Mouse (Mus musculus): ENCODE data around the gene Jakmip3. TPM values are rescaled to one million over a fixed set of nuclear protein-coding genes. Genes with fewer than 3 reads are reported as not detected.

The Jakmip3 gene
- polyA plus RNA-seq, 1 experiment from 2014 or later, result 0.15 TPM

- no peaks in the 10 kb centered on the region for H3K36me3 ChIP-seq (ENCODE audit: control insufficient read depth, insufficient read depth, low read length)
- H3K4me3 ChIP-seq (replicated peaks; ENCODE audit: low read length), result no peak overlapping the region
- H3K9ac ChIP-seq (ENCODE audit: low read length), result no peak overlapping the region
- no peaks in the 10 kb centered on the region for H3K4me1 ChIP-seq (ENCODE audit: control insufficient read depth, insufficient read depth, low read length)
- H3K9me3 ChIP-seq (replicated peaks; ENCODE audit: control insufficient read depth, low read length), result no peaks in the 10 kb centered on the region
- H3K27me3 ChIP-seq (ENCODE audit: control insufficient read depth, insufficient read depth, low read length), result no peaks in the 10 kb centered on the region
- no peak overlapping the region for H3K27ac ChIP-seq (ENCODE audit: low read length)
- WGBS, result 86% methylated on average over 5 of the region's 5 CpGs
- ATAC-seq (ENCODE audit: insufficient read depth, low FRiP score), result no peak
- no peak overlapping the region for H3K4me2 ChIP-seq (ENCODE audit: low read depth, low read length)
Measured at GRCm38 (mm10) chr7:138963756-138964155, 23.2 kb downstream of the Jakmip3 start.

- no peaks in the 10 kb centered on the region for H3K36me3 ChIP-seq (ENCODE audit: control insufficient read depth, insufficient read depth, low read length)
- ATAC-seq (ENCODE audit: insufficient read depth, low FRiP score), result no peak
- H3K4me2 ChIP-seq (ENCODE audit: low read depth, low read length), result no peak overlapping the region
- H3K27ac ChIP-seq (ENCODE audit: low read length), result no peak overlapping the region
- no peaks in the 10 kb centered on the region for H3K4me1 ChIP-seq (ENCODE audit: control insufficient read depth, insufficient read depth, low read length)
- no peak overlapping the region for H3K4me3 ChIP-seq (replicated peaks; ENCODE audit: low read length)
- H3K9me3 ChIP-seq (replicated peaks; ENCODE audit: control insufficient read depth, low read length), result no peaks in the 10 kb centered on the region
- no peak overlapping the region for H3K9ac ChIP-seq (ENCODE audit: low read length)
- WGBS, result 54% methylated on average over 13 of the region's 13 CpGs
- no peaks in the 10 kb centered on the region for H3K27me3 ChIP-seq (ENCODE audit: control insufficient read depth, insufficient read depth, low read length)
Measured at GRCm38 (mm10) chr7:138968010-138968620, 27.6 kb downstream of the Jakmip3 start.

GRCm38 (mm10) chr7:138977510-138977909 is 37.0 kb downstream of the Jakmip3 start:
- no peak overlapping the region for H3K27ac ChIP-seq (ENCODE audit: low read length)
- H3K4me1 ChIP-seq (ENCODE audit: control insufficient read depth, insufficient read depth, low read length), result no peaks in the 10 kb centered on the region
- no peaks in the 10 kb centered on the region for H3K27me3 ChIP-seq (ENCODE audit: control insufficient read depth, insufficient read depth, low read length)
- WGBS, result 92% methylated on average over 7 of the region's 7 CpGs
- no peak overlapping the region for H3K4me3 ChIP-seq (replicated peaks; ENCODE audit: low read length)
- no peak for ATAC-seq (ENCODE audit: insufficient read depth, low FRiP score)
- no peaks in the 10 kb centered on the region for H3K36me3 ChIP-seq (ENCODE audit: control insufficient read depth, insufficient read depth, low read length)
- no peak overlapping the region for H3K9ac ChIP-seq (ENCODE audit: low read length)
- no peaks in the 10 kb centered on the region for H3K9me3 ChIP-seq (replicated peaks; ENCODE audit: control insufficient read depth, low read length)
- H3K4me2 ChIP-seq (ENCODE audit: low read depth, low read length), result no peak overlapping the region

GRCm38 (mm10) chr7:138984576-138984975 is 44.0 kb downstream of the Jakmip3 start:
- Histone ChIP-seq H3K27ac (ENCODE audit: low read length) (no peak overlapping the region), H3K4me3 (replicated peaks; ENCODE audit: low read length) (no peak overlapping the region), H3K9me3 (replicated peaks; ENCODE audit: control insufficient read depth, low read length) (no peaks in the 10 kb centered on the region), H3K36me3 (ENCODE audit: control insufficient read depth, insufficient read depth, low read length) (no peaks in the 10 kb centered on the region), H3K4me1 (ENCODE audit: control insufficient read depth, insufficient read depth, low read length) (no peaks in the 10 kb centered on the region), H3K27me3 (ENCODE audit: control insufficient read depth, insufficient read depth, low read length) (no peaks in the 10 kb centered on the region), H3K4me2 (ENCODE audit: low read depth, low read length) (no peak overlapping the region), H3K9ac (ENCODE audit: low read length) (no peak overlapping the region)
- ATAC-seq (ENCODE audit: insufficient read depth, low FRiP score), result no peak
- WGBS, result 85% methylated on average over 6 of the region's 6 CpGs

GRCm38 (mm10) chr7:138989156-138989555 is 48.6 kb downstream of the Jakmip3 start:
- Histone ChIP-seq H3K27ac (ENCODE audit: low read length) (no peak overlapping the region), H3K9ac (ENCODE audit: low read length) (no peak overlapping the region), H3K4me2 (ENCODE audit: low read depth, low read length) (no peak overlapping the region), H3K9me3 (replicated peaks; ENCODE audit: control insufficient read depth, low read length) (no peaks in the 10 kb centered on the region), H3K4me3 (replicated peaks; ENCODE audit: low read length) (no peak overlapping the region), H3K4me1 (ENCODE audit: control insufficient read depth, insufficient read depth, low read length) (no peaks in the 10 kb centered on the region), H3K36me3 (ENCODE audit: control insufficient read depth, insufficient read depth, low read length) (no peaks in the 10 kb centered on the region), H3K27me3 (ENCODE audit: control insufficient read depth, insufficient read depth, low read length) (no peaks in the 10 kb centered on the region)
- 73% methylated on average over 9 of the region's 9 CpGs for WGBS
- no peak for ATAC-seq (ENCODE audit: insufficient read depth, low FRiP score)

GRCm38 (mm10) chr7:139002692-139003091 is 62.2 kb downstream of the Jakmip3 start:
- Histone ChIP-seq H3K36me3 (ENCODE audit: control insufficient read depth, insufficient read depth, low read length) (no peaks in the 10 kb centered on the region), H3K27ac (ENCODE audit: low read length) (no peak overlapping the region), H3K9me3 (replicated peaks; ENCODE audit: control insufficient read depth, low read length) (no peaks in the 10 kb centered on the region), H3K27me3 (ENCODE audit: control insufficient read depth, insufficient read depth, low read length) (no peaks in the 10 kb centered on the region; the same call in 1 of the 2 replicates), H3K9ac (ENCODE audit: low read length) (no peak overlapping the region), H3K4me2 (ENCODE audit: low read depth, low read length) (no peak overlapping the region), H3K4me3 (replicated peaks; ENCODE audit: low read length) (no peak overlapping the region), H3K4me1 (ENCODE audit: control insufficient read depth, insufficient read depth, low read length) (no peaks in the 10 kb centered on the region)
- 89% methylated on average over 9 of the region's 9 CpGs for WGBS
- no peak for ATAC-seq (ENCODE audit: insufficient read depth, low FRiP score)

GRCm38 (mm10) chr7:139003250-139003649 is 62.7 kb downstream of the Jakmip3 start:
- Histone ChIP-seq H3K27me3 (ENCODE audit: control insufficient read depth, insufficient read depth, low read length) (no peaks in the 10 kb centered on the region; the same call in 1 of the 2 replicates), H3K36me3 (ENCODE audit: control insufficient read depth, insufficient read depth, low read length) (no peaks in the 10 kb centered on the region), H3K4me3 (replicated peaks; ENCODE audit: low read length) (no peak overlapping the region), H3K4me1 (ENCODE audit: control insufficient read depth, insufficient read depth, low read length) (no peaks in the 10 kb centered on the region), H3K9me3 (replicated peaks; ENCODE audit: control insufficient read depth, low read length) (no peaks in the 10 kb centered on the region), H3K9ac (ENCODE audit: low read length) (no peak overlapping the region), H3K4me2 (ENCODE audit: low read depth, low read length) (no peak overlapping the region), H3K27ac (ENCODE audit: low read length) (no peak overlapping the region)
- WGBS, result 69% methylated on average over 9 of the region's 9 CpGs
- ATAC-seq (ENCODE audit: insufficient read depth, low FRiP score), result no peak

- H3K36me3 ChIP-seq (ENCODE audit: control insufficient read depth, insufficient read depth, low read length), result no peaks in the 10 kb centered on the region
Measured at GRCm38 (mm10) chr7:139009786-139010502, 69.4 kb downstream of the Jakmip3 start.

GRCm38 (mm10) chr7:139011027-139011426 is 70.5 kb downstream of the Jakmip3 start:
- H3K27me3 ChIP-seq (ENCODE audit: control insufficient read depth, insufficient read depth, low read length), result no peaks in the 10 kb centered on the region
- no peak overlapping the region for H3K4me2 ChIP-seq (ENCODE audit: low read depth, low read length)
- WGBS, result 32% methylated on average over 3 of the region's 3 CpGs
- H3K36me3 ChIP-seq (ENCODE audit: control insufficient read depth, insufficient read depth, low read length), result no peaks in the 10 kb centered on the region
- no peaks in the 10 kb centered on the region for H3K4me1 ChIP-seq (ENCODE audit: control insufficient read depth, insufficient read depth, low read length)
- H3K9me3 ChIP-seq (replicated peaks; ENCODE audit: control insufficient read depth, low read length), result no peaks in the 10 kb centered on the region
- no peak overlapping the region for H3K9ac ChIP-seq (ENCODE audit: low read length)
- no peak overlapping the region for H3K27ac ChIP-seq (ENCODE audit: low read length)
- H3K4me3 ChIP-seq (replicated peaks; ENCODE audit: low read length), result no peak overlapping the region
- ATAC-seq (ENCODE audit: insufficient read depth, low FRiP score), result no peak

More at GRCm38 (mm10) chr7:139009786-139010502, 69.4 kb downstream of the Jakmip3 start:
- Histone ChIP-seq H3K27me3 (ENCODE audit: control insufficient read depth, insufficient read depth, low read length) (no peaks in the 10 kb centered on the region), H3K9ac (ENCODE audit: low read length) (no peak overlapping the region), H3K4me3 (replicated peaks; ENCODE audit: low read length) (no peak overlapping the region), H3K27ac (ENCODE audit: low read length) (no peak overlapping the region), H3K9me3 (replicated peaks; ENCODE audit: control insufficient read depth, low read length) (no peaks in the 10 kb centered on the region), H3K4me2 (ENCODE audit: low read depth, low read length) (no peak overlapping the region), H3K4me1 (ENCODE audit: control insufficient read depth, insufficient read depth, low read length) (no peaks in the 10 kb centered on the region)
- WGBS, result 69% methylated on average over 7 of the region's 7 CpGs
- no peak for ATAC-seq (ENCODE audit: insufficient read depth, low FRiP score)

All from stomach, embryonic 16.5 days (tissue).